Mouse (Mus musculus) brain, embryonic 14.5 days (tissue): ENCODE results near the gene Zbtb11.

Experiments
- CTCF ChIP-seq: fragments of 200-500 bp; IDR thresholded peaks from 2 replicates; pipeline ENCODE4 v1.5.1; 2012; ENCODE audit warnings: inconsistent platforms, mild to moderate bottlenecking, moderate library complexity, borderline replicate concordance; ENCODE audit not compliant: insufficient read depth, insufficient read length; ENCODE audit errors: extremely low read depth
- POLR2A ChIP-seq: fragments of 200-500 bp; IDR thresholded peaks from 2 replicates; pipeline ENCODE4 v1.6.1; 2012; ENCODE audit warnings: mild to moderate bottlenecking, inconsistent platforms, borderline replicate concordance; ENCODE audit not compliant: poor library complexity, insufficient read depth, insufficient read length, severe bottlenecking; ENCODE audit errors: extremely low read depth

DNA sequence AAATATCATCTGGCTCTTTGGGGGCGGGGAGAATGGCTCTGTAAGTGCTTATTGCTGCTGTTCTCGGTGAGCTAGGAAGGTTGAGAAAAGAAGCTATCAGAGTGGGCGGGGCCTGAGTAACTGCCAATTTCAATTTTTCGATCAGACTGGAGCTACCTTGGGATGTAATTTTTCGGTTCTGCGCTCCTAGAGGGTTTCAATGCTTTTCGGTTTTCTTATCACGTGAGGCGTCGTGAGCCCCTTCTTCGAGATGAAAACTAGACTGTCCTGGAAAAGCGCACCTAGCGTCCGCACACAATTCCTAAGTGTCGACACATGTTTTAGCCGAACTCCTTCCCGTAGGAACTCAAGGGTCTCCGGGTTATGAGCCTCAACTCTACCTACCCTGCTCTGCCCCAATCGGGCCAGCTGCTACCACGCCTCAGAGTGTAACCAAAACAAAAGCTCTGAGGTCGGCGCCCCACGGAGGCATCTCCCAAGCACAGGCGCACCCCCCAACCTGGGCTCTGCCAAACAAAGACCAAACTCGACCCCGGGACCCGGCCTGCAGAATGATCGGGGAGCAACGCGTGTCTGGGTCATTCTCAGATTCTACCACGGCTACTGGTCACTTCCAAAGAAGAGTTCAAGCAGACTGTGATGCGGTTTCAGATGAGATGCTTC is 39.9 kb upstream of the Zbtb11 start:
- no peak for TF ChIP-seq CTCF
- no peak for TF ChIP-seq POLR2A
